Mouse (Mus musculus) liver, embryonic 14.5 days (tissue): ENCODE measurements around the gene Dclk2.

ENCODE experiments used
- CTCF ChIP-seq: IDR thresholded peaks from 2 replicates; pipeline ENCODE4 v1.5.1; 2016; ENCODE audit warnings: antibody characterized with exemption, low read depth, control low read depth
- EP300 ChIP-seq: IDR thresholded peaks from 2 replicates; pipeline ENCODE4 v1.6.1; 2016; ENCODE audit warnings: antibody characterized with exemption, low read depth

DNA sequence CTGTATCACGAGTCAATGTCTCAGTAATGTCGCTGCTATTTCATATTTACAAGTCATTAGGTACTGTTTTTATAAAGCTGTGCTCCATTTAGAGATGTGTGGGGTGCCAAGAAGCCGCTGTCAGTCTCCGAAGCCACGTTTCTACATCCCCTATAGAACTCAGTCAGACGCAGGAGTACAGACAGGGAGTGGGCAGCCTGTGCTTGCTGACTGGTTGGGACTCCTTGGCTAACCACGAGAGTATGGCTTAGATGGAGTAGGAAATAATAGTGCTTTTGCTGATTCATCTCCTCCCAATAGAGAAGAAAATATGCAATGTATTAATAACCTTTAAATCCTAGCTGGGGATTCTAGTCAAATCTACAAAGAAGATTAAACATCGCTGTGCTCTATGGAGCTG, 119.8 kb downstream of the Dclk2 start:
- TF ChIP-seq CTCF (no peak), EP300 (no peak)
